Mouse (Mus musculus) layer of hippocampus, adult 8-10 months (tissue): ENCODE measurements around the gene Car11. TPM values are rescaled to one million over a fixed set of nuclear protein-coding genes. Genes with fewer than 3 reads are reported as not detected.

ENCODE experiments used
- DNase-seq, 2 experiments: peaks; one replicate each; pipeline ENCODE4 v3.0.0; 2022; ENCODE audit warnings: low spot score in 2 of 2
- total RNA-seq, 4 experiments: library from RNA; stranded (reverse); gene quantifications; 2 replicates each; pipeline ENCODE4 v1.2.4; 2022

Car11 gene
- total RNA-seq, 4 experiments from 2014 or later: 158 to 230 (median 187) TPM

DNA sequence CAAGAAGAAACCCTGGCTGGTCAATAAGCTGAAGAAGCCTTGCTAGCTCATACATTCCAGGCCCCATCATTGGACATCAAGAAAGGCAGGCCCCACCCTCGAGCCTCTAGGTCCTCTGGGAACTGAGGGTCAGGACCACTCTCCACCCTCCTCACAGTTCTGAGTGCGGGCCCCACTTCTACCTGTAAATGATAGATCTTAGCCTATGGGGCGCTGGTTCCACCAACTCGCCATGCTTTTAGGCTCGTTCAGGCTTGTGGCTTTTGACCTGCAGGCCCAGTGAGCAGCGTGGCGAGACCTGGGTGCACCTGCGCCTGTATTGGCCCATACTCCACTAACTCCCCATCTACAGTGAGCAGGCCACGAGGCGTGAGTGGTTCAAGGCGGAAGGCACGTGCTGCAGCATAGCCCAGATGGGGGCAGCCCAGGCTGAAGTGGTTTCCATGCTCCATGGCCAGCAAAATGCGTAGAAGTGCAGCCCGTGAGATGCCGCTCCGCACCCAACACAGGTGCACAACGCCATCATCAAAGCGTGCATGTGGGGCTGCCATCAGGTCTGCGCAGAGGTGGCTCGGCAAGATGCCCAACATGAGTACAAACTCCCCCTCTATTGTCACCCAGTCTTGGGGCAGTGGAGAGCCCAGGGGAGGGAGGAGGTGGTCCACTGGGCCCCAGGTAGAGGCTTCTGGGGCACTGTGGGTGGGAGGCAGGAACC lies 11.0 kb downstream of the Car11 start:
- DNase-seq: no peak

DNA sequence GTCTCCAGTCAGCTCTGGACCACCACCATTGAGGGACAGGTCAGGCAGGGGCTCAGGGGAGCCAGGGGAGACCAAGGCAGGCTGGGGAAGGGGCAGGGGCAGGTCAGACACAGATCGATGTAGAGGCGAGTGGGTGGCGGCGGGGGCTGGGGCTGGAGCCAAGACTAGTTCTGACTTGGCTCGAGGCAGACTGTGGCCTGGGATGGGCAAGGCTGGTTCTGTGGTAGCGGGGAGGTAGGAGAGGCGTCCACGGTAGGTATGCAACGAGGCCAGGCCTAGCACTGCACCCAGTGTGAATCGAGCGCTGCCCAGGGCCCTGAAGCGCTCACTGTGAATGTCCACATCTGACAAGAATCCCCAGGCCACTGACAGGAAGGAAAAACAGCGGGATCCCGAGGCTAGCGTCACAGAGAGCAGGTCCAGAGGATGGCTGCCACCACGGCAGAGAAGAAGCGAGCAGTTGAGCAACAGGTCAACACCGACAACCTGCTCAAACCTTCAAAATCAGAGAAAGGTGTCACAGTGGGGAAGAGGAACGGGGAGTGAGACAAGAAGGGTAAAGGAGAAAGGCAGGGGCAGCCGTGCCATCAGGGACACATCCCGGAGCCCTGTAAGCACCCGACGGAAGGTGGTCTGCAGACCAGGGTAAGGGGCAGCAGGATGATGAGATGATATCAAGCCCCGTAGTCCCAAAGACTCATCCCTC lies 11.8 kb downstream of the Car11 start:
- no peak for DNase-seq

DNA sequence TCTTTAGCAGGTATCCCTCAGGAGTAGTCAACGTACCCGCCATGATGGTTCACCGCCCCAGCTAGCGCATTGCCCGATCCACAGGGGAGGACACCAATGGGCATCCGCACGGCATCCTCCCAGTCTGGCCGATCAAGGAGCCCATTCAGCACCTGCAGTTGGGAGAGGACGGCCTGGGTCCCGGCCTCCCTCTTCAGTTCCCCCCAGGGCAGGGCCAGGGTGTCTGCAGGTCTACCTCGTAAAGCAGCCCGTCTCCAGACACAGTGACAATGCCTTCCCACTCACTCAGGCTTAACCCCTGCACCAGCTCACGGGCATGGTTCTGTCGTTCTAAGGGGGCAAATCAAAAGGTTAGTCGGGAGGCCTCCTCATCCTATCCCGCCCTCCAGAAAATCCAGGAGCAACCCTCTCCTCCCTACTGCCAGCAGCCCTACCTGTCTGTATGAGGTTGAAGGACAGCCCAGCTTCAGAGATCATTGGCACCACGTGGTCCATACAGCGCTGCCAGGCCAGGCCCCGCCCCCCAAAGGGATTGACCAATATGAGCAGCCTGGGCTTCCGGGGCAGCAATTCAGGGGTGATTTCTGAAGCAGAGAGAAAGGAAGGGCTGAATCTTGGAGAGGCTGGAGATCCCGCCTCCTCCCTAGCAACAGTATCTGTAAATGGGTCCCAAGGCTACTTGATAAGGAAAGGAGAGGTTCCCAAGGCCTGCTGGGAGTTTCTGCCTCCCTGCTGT lies 12.5 kb downstream of the Car11 start:
- DNase-seq: no peak

DNA sequence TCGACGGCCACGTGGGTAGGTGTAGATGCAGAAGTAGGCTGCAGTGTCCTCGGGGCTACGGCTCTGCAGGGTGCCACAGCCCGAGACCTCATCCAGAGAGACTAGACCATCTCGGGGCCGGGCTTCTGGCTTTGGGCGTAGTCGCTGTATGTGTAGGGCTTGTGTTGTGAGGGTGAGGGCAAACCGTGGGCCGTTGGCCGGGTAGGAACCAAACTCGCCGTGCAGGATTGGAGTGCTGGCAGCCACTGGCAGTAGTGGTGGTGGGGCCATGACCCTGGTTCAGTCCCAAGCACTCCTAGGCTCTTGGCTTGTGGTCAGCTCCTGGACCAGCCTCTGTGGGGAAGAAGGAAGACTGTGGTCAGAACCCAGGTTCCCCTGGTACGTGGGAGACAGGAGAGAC lies 13.8 kb downstream of the Car11 start:
- DNase-seq: no peak

DNA sequence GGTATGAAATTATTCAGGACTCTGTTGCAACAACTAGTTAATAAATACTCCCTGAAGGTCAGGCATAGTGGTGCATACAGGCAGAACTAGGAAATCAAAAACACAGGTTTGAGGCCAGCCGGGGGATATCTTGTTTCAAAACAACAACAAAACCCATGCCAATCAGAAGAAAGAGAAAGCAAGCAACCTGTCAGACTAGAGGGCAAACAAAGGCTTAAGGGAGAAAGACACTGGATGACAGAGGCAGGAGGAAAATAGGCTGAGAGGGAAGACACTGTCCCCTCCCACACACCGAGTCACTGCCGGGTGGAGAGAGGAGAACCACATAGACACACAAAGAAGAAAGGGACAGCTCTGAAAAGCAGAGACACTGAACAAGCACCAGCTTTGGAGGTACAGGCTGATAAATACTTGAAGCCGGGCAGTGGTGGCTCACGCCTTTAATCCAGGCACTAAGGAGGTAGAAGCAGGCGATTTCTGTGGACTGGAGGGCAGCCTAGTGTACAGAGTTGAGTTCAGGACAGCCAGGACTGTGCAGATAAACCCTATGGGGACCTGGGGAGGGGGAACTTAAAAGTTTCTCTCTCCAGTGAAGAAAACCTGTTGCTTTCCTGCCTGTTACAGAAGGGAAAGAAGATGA lies 14.4 kb downstream of the Car11 start:
- no peak for DNase-seq

DNA sequence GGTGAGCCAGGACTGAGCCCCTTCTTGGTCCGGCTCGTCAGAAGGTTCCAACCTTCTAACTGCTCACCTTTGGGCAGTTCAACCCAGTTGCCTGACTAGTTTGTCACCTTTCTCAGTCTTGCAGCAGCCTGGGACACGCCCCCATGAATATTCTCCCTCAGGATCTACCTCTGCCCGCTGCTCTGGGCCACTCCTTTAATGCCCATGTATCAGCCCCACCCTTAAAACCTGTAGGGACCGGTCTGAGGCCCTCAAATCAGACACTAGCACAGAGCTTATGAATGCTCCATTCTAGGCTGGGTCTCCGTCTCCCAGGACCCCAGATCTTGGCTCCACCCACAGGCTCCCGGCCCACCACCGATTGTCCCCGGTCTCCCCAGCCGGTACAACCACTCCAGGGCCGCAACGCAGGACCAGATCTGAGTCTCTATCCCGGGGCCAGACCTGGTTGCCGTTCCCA lies 15.0 kb downstream of the Car11 start:
- DNase-seq: no peak

DNA sequence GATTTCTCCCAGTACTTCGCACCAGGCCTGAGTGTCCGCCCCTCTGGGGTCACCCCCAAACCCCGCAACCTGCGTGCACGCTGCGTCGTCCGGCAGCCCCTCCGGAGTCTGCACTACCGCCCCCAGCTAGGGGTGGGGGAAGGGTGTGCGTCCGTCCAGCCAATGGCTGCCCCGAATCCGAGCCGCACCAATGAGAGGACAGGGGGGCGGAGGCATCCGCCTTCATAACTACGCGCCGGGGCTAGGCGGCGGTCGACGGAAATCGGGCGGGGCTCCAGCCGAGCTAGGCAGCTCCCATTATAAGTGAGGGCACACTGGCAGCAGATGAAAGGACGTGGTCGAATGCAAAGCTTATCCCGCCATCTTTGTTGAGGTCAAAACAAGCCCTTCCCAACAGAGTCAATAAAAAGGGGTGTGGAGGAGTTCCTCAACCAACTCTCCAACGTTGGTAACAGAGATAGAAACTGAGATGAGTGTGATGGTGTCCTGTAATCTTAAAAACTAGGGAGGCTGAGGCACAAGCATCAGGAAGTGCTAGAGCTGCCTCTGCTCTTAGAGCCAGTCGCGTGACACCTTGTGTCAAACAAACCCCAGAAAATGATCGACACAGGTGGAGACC lies 15.6 kb downstream of the Car11 start, which contains the start of gene Rpl18:
Gene Rpl18, plus strand, starts transcription at position 368 of the 619 bp plus-strand sequence.
- DNase-seq: peak; percentile 98

DNA sequence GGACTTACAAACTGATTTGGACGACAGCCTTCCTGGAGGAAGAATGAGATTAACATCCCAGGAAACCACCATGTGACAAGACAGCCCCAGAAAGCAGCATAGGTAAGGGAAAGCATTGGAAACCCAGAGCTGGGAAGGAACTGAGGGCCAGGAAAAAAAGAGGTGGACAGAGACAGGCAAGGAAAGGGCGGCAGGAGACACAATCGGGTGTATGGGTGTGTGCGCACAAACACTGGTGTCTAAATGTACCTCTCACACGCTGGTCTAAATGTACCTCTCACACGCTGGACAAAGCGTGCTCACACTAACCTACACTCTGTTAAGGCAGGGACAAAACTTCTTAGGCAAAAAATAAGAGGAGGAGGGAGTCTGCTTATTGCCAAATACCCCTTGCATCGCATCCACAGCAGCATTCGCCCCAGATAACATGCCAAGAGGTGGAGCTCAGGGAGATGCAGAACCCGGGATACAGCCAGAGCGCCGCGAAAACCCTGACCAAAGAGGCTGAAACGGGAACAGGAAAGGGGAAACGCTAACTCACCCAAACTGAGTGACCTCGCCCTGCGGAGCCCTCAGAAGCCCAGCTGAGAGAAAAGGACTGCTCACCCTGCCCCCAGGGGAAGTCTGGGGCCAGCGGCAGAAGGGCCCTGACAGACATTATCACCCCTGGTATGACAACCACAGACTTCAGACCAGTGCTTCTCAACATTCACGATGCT lies 16.3 kb downstream of the Car11 start:
- no peak for DNase-seq

DNA sequence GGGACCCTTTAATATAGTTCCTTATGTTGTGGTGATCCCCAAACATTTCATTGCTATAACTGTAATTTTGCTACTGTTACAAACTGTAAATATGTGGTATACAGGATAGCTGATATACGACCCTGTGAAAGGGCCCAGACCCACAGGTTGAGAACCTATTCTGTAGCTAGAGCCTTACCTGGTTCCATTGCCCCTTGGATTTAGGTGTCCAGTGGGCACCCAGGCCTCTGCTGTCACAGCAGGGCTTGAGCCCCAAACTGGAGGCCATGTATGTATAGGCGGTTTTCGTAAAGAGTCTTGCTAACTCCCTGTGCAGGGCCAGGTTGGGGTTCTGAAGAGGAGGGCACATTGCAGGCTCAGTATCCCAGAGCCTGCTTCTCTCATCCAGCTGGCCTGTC lies 16.8 kb downstream of the Car11 start:
- DNase-seq: no peak

DNA sequence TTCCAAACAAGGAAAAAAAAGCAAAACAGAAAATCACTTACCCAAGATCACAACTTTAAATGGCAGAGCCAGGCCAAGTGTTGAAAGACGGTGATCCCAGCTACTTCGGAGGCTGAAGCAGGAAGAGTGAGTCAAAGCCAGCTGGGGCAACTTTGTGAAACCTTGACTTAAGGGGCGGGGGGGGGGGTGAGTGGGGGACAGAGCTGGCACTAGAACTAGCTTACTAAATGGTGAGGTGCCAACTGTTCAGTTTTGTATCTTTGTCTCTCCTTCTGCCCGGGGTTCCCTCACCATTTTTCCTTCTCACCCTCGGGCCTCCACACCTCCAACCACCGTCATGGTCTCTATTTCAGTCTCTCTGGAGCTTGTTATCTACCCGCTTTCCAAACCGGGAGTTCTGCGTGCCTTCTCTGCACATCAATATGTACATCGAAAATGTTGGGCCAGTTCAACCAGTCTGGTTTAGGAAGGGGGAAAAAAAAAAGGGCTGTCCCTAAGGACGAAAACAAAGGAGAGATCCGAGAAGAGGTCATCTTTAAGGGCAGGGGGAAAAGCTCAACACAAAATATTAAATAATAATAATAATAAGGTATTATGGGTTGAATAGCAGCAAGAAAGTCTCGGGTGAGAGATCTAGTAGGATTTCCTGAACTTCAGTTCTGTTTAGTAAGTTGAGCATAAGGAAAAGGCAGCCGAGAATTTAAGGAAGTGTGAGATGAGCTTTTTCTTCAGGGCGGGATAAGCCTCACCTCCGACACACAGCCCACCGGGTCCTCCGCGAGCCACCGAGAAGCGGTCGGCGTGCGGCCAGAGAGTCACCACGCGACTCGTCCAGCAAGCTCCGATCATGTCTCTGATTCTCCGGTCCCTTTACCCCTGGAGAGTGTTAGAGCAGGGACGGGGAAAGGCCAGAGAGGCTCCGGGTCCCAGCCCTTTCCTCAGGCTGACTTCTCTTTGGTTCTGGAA lies 17.6 kb downstream of the Car11 start:
- DNase-seq: no peak

DNA sequence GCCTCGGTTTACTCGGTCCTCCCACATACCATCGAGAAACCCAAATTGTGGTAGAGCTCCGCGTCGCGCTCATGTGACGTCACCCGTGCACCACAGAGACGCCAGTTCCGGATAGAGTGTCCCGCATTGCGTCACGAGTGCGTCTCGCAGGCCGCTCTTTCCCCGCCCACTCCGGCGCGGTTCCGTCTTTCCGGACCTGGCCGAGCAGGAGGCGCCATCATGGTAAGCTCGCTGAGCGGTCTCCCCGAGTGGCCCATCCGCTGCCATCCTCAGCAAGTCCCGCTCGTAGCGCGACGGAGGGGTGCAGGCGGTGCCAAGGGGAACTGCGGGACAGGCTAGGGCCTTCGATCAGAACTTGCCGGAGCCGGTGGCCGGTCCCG lies 18.3 kb downstream of the Car11 start, which contains the start of gene Sphk2:
Gene Sphk2, minus strand, starts transcription at position 85 of the 380 bp plus-strand sequence.
- peak; percentile 98 to 99 for DNase-seq

DNA sequence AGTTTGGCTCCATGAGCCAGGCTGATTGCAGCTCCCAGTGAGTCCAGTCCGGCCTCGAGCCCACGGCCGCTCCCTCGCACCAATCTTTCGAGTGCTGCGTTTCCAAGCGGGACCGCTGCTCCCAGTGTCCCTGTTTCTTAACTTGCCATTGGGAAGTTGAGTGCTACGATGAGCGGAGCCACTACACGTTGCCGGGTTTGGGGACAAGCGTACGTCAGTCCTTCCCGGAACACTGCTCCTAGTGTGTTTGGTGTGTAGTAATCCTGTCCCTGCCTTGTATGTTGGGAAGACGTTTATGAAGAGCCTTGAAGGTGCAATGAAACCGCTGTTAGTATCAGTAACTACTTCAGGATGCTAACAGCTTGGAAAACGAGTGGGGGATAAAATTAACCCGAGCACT lies 18.7 kb downstream of the Car11 start:
- DNase-seq: no peak

DNA sequence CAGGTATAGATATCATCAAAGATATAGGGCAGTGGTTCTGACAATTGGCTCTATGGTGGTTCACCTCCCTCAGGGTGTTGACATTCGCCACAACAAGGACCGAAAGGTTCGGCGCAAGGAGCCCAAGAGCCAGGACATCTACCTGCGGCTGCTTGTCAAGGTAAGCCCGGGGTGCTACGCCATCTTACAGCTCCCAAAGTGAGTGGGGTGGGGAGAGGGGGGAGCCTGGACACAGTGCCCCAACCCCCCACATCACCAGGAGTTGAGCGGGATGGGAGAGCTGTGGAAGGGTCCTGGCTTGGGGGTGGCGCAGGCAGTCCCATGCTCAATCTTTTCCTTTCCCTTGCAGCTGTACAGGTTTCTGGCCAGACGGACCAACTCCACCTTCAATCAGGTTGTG lies 19.5 kb downstream of the Car11 start:
- peak in 1 of 2 experiments; percentile 16 for DNase-seq

DNA sequence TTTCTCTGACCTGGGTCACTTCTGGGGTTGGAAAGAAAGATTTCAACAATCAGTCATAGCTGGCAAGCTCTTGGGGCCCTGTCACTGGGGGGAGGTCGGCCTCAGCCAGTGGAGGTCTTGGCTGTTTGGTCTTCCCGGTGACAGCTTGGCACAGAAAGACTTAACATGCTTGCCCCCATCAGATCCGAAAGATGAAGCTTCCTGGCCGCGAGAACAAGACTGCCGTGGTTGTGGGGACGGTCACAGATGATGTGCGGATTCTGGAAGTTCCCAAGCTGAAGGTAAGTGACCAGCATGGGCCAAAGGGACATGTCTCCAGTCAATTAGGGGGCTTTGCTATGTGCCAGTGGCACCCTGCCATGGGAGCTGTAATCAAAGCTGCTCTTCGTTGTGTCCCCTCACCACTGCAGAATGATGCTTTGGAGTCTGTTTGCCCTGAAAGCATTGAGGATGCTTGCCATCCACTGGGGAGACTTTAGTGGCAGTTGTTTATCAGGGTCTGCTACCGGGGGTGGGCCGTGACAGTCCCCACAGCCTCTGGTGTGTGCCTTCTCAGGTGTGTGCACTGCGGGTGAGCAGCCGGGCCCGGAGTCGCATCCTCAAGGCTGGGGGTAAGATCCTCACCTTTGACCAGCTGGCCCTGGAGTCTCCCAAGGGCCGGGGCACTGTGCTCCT lies 20.2 kb downstream of the Car11 start:
- DNase-seq: peak in 1 of 2 experiments; percentile 9

DNA sequence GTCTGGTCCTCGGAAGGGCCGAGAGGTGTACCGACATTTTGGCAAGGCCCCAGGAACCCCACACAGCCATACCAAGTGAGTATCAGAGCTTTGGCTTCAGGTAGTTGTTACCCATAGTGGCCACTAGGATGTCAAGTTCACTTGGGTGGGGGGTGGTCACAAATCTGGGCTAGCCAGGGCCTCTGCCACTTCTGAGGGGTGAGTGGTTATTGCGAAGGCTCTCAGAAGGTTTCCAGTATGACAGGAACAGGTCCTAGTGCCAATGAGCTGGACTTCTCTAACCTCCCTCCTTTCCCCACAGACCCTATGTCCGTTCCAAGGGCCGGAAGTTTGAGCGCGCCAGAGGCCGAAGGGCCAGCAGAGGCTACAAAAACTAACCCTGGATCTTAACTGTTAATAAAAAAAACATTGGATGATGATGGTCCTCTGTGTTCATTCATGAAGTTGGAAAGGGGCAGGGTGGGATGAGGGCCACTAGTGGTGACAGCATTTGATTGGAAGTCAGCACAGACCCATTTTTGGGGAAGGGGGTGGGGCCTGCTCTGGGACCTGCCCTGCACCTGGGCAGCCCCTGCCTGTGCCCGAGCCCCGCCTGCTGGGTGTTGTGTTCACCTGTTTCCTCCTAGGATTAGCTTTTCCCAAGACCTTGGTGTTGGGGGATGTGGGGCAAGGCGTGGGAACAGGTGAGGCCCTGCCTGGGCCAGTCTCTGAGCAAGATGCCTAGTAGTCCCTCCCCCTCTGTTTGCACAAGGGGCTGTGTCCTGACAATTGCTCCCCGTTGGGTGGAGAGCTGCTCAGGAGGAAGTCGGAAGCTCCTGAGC lies 21.0 kb downstream of the Car11 start, which contains the start of gene Fam83e:
Gene Fam83e, plus strand, starts transcription at position 800 of the 821 bp plus-strand sequence.
- peak in 1 of 2 experiments; percentile 10 for DNase-seq

DNA sequence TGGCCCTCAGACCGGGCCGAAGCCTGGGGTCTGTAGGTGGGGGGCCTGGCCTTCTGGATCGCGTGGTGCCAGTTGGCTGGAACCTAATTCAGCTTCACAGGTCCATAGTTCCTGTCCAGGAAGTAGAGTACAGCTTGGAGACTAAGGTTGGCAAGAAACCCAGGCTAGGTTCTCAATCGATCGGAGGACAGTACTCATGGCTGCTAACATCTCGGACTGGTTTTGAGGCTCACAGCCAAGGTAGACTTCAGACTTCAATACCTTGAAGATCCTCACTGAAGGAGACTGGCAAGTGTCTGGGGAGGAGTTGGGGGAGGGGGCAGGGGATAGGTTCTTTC lies 21.6 kb downstream of the Car11 start:
- DNase-seq: no peak

DNA sequence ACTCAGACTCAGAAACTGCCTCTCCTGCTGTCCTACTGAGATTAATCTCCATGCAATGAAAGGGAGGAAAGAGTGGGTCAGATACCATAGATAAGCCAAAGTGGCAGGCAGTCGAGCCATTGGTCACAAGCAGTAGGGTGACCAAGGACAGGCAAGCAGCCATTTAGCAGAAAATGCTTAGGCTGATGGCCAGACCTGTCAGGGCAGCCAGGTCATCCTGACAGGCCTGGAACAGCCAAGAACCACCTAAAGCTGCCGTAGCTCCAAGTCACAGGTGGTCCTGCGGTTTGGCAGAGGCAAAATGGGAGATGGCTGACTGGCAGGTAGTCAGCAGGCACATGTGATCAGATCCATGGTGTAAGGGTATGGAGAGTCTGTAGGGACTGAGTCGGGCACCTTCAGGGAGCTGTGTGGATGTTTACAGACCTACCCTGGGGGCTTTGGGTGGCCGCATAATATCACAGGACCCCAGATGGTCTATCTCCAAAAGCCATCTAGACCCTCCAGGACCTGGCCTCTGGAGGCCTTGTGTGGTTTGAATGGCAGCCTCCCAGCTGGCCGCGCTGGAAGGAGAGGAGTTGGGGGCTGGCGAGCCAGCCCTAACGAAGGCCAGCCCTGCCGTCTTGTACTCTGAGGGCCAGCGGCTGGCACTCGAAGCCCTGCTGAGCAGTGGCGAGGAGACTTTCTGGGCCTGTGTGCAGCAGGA lies 22.2 kb downstream of the Car11 start:
- peak in 1 of 2 experiments; percentile 3 for DNase-seq
